7 mouse cellular contexts compared by ENCODE assay signal in genomic region chr1:55890511-55891151, GRCm38 (mm10).
DNase-seq lines count a peak whose midpoint lies in the region; ATAC-seq and TF ChIP-seq lines count a peak whose summit lies in the region.

No protein-coding gene starts in this region.

- H3K27ac ChIP-seq in lung, embryonic 14.5 days (ENCODE audit: low read depth): no peak overlapping the region
- H3K27ac ChIP-seq in neural tube, embryonic 15.5 days (replicated peaks): no peak overlapping the region

- H3K9ac ChIP-seq in lung, embryonic 14.5 days: no peak overlapping the region
- H3K9ac ChIP-seq in neural tube, embryonic 15.5 days (replicated peaks): no peak overlapping the region

- H3K9me3 ChIP-seq in lung, embryonic 14.5 days (ENCODE audit: low read depth, low read length): no peaks in the 10 kb centered on the region
- no peaks in the 10 kb centered on the region for H3K9me3 ChIP-seq in neural tube, embryonic 15.5 days (replicated peaks)

- H3K36me3 ChIP-seq in lung, embryonic 14.5 days (ENCODE audit: insufficient read depth): no peaks in the 10 kb centered on the region
- no peaks in the 10 kb centered on the region for H3K36me3 ChIP-seq in neural tube, embryonic 15.5 days

- 0 out of 2 replicates have a peak, but pooled peaks cover 4% of the 10 kb centered on the region for H3K27me3 ChIP-seq in lung, embryonic 14.5 days (ENCODE audit: insufficient read depth, low read length)
- H3K27me3 ChIP-seq in neural tube, embryonic 15.5 days (replicated peaks): peaks cover 31% of the 10 kb centered on the region

- peak; percentile 74 for TF ChIP-seq CTCF in lung, embryonic 14.5 days (IDR thresholded peaks at IDR 0.05; ENCODE audit: low read depth)

- WGBS in lung, embryonic 14.5 days: 49% methylated on average over 15 of the region's 15 CpGs
- WGBS in neural tube, embryonic 15.5 days: 55% methylated on average over 15 of the region's 15 CpGs

- H3K4me1 ChIP-seq in lung, embryonic 14.5 days (ENCODE audit: insufficient read depth): no peaks in the 10 kb centered on the region
- H3K4me1 ChIP-seq in neural tube, embryonic 15.5 days: no peaks in the 10 kb centered on the region

- no peak overlapping the region for H3K4me3 ChIP-seq in lung, embryonic 14.5 days (ENCODE audit: low read depth, low read length)
- H3K4me3 ChIP-seq in neural tube, embryonic 15.5 days (replicated peaks): no peak overlapping the region

- ATAC-seq in lung, embryonic 14.5 days (ENCODE audit: insufficient read depth): peak; percentile 59; the same call in 1 of the 2 replicates
- peak; percentile 85; the same call in 1 of the 2 replicates for ATAC-seq in neural tube, embryonic 15.5 days (ENCODE audit: low FRiP score)
- ATAC-seq in inflammation-experienced regulatory T-cells, adult 6 months: no peak

- H3K4me2 ChIP-seq in lung, embryonic 14.5 days: no peak overlapping the region
- no peak overlapping the region for H3K4me2 ChIP-seq in neural tube, embryonic 15.5 days

- peak; percentile 81 for DNase-seq in lung, embryonic 14.5 days
- no peak for DNase-seq in lung, postnatal 25 days (ENCODE audit: low spot score)
- DNase-seq in embryo, embryonic 9.5 days (ENCODE audit: extremely low spot score): peak; percentile 43
- peak; percentile 41 for DNase-seq in kidney, postnatal 14 days
- no peak for DNase-seq in thymus, adult 18-20 months

Comparison
In these comparisons a context has a peak if more than half of its experiments do, and no peak if none do; other contexts are left out.
1. DNase-seq: peak in lung, embryonic 14.5 days (single experiment), embryo, embryonic 9.5 days (single experiment) and kidney, postnatal 14 days (single experiment); none in lung, postnatal 25 days (single experiment) and thymus, adult 18-20 months (0 of 2).